In genomic region chr8:91312835-91313832, GRCm38 (mm10) we compare ENCODE assay signal across 1 mouse cellular context.
TF ChIP-seq lines count a peak whose summit lies in the region.

Gene Rpgrip1l (minus strand): TSS chr8:91313262.
Gene Fto (plus strand): TSS chr8:91313525.

TF ChIP-seq in CH12.LX, 34 proteins besides CTCF, POLR2A, EP300 and RAD21 (continued from another document):
- no peak for TF ChIP-seq RCOR1 (conservative IDR thresholded peaks at IDR 0.05; ENCODE audit: low read depth, low read length)
- no peak for TF ChIP-seq USF2 (conservative IDR thresholded peaks at IDR 0.05; ENCODE audit: low read depth, low read length)
- TF ChIP-seq ZKSCAN1 (IDR thresholded peaks at IDR 0.05; ENCODE audit: borderline replicate concordance, low read depth, low read length) = peak; percentile 20; the same call in 1 of the 2 replicates
- peak; percentile 61; the same call in 1 of the 2 replicates for TF ChIP-seq TCF12 (IDR thresholded peaks at IDR 0.05; ENCODE audit: low read depth, low read length)
- no peak for TF ChIP-seq JUN (IDR thresholded peaks at IDR 0.05; ENCODE audit: insufficient read depth, low read depth, low read length)
- TF ChIP-seq CHD1 (IDR thresholded peaks at IDR 0.05; ENCODE audit: low read depth, low read length) = no peak
- peak; percentile 97; the same call in 1 of the 2 replicates for TF ChIP-seq KAT2A (IDR thresholded peaks at IDR 0.05; ENCODE audit: insufficient replicate concordance, low read length)
- 0 out of 2 replicates have a peak, but pooled peaks have one; percentile 43 for TF ChIP-seq CHD2 (IDR thresholded peaks at IDR 0.05; ENCODE audit: low read length)
- TF ChIP-seq ZNF384 (IDR thresholded peaks at IDR 0.05; ENCODE audit: low read depth, low read length) = no peak
- no peak for TF ChIP-seq USF1 (IDR thresholded peaks at IDR 0.05; ENCODE audit: low read depth, low read length)
- TF ChIP-seq SIN3A (IDR thresholded peaks at IDR 0.05; ENCODE audit: low read length) = peak; percentile 96
- peak; percentile 87 for TF ChIP-seq MXI1 (IDR thresholded peaks at IDR 0.05; ENCODE audit: low read depth, low read length)
- no peak for TF ChIP-seq MYC (IDR thresholded peaks at IDR 0.05; ENCODE audit: low read depth, low read length)
- TF ChIP-seq MAZ (IDR thresholded peaks at IDR 0.05; ENCODE audit: low read depth, low read length) = peak; percentile 98
- TF ChIP-seq BHLHE40 (IDR thresholded peaks at IDR 0.05; ENCODE audit: low read depth, low read length) = peak; percentile 12; the same call in 1 of the 2 replicates
- no peak for TF ChIP-seq PAX5 (IDR thresholded peaks at IDR 0.05; ENCODE audit: low read length)
- peak; percentile 71; the same call in 1 of the 2 replicates for TF ChIP-seq ELF1 (IDR thresholded peaks at IDR 0.05; ENCODE audit: low read depth, low read length)
- peak; percentile 64; the same call in 1 of the 2 replicates for TF ChIP-seq ZMIZ1 (IDR thresholded peaks at IDR 0.05; ENCODE audit: low read depth, low read length)
- peak; percentile 70 for TF ChIP-seq IRF4 (IDR thresholded peaks at IDR 0.05; ENCODE audit: low read depth, low read length)
